In the genomic region with DNA sequence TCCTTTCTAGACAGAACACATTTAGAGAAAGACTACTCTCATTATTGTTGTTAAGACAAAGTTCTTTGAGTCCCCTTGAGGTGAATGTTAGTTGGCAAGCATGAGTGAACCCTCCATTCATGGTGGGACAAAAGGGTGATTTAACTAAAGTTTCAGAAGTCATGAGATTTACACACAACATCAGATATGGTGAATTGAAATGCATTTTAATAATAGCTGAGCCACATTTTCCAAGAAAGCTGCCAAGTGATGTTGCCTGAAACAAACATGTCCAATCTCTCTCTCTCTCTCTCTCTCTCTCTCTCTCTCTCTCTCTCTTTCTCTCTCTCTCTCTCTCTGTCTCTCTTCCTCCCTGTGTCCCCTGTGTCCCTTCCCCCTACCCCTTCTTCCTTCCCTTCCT, we compare ENCODE assay signal across 25 mouse cellular contexts.
"Had no signal": no experiment of that assay in that cellular context is flagged by ENCODE, and none has a peak within 500 bp of the region (broad histone marks: within the 10 kb centered on the region; RNA-seq: fewer than 3 reads in every experiment).

No protein-coding gene starts in this region.

- DNase-seq: gastrocnemius, postnatal 14 days; gastrocnemius, postnatal 36 days; heart, adult 11 months; heart, postnatal 14 days; heart, postnatal 36 days; kidney, adult 18-20 months; kidney, adult 8-10 months; kidney, postnatal 10 days; kidney, postnatal 25 days; kidney, postnatal 4 days; liver; liver, embryonic 13.5 days had no signal

- H3K27ac ChIP-seq: heart, embryonic 13.5 days; heart, embryonic 15.5 days; hindbrain, embryonic 13.5 days; hindbrain, embryonic 15.5 days; hindbrain, postnatal 0 days; layer of hippocampus, adult 2 months; left cerebral cortex, adult 2 months; limb, embryonic 10.5 days; limb, embryonic 12.5 days; liver, embryonic 13.5 days; liver, embryonic 15.5 days had no signal

- H3K36me3 ChIP-seq: heart, embryonic 13.5 days; heart, embryonic 15.5 days; hindbrain, embryonic 13.5 days; hindbrain, embryonic 15.5 days; limb, embryonic 10.5 days; limb, embryonic 12.5 days; liver, embryonic 13.5 days; liver, embryonic 15.5 days had no signal

- H3K9ac ChIP-seq: heart, embryonic 13.5 days; heart, embryonic 15.5 days; hindbrain, embryonic 13.5 days; hindbrain, embryonic 15.5 days; limb, embryonic 12.5 days; liver, embryonic 13.5 days; liver, embryonic 15.5 days had no signal

- H3K4me1 ChIP-seq: hindbrain, embryonic 13.5 days; hindbrain, embryonic 15.5 days; limb, embryonic 10.5 days; limb, embryonic 12.5 days; liver, embryonic 13.5 days; liver, embryonic 15.5 days had no signal

- H3K4me3 ChIP-seq: heart, embryonic 13.5 days; heart, embryonic 15.5 days; hindbrain, embryonic 13.5 days; hindbrain, embryonic 15.5 days; layer of hippocampus, adult 2 months; left cerebral cortex, adult 2 months; limb, embryonic 10.5 days; limb, embryonic 12.5 days; liver, embryonic 13.5 days; liver, embryonic 15.5 days had no signal

- ATAC-seq: hindbrain, postnatal 0 days; intestine, embryonic 16.5 days had no signal

- H3K27me3 ChIP-seq: heart, embryonic 13.5 days; heart, embryonic 15.5 days; hindbrain, embryonic 13.5 days; hindbrain, embryonic 15.5 days; limb, embryonic 12.5 days; liver, embryonic 13.5 days; liver, embryonic 15.5 days had no signal

- H3K9me3 ChIP-seq: heart, embryonic 13.5 days; heart, embryonic 15.5 days; hindbrain, embryonic 13.5 days; hindbrain, embryonic 15.5 days; limb, embryonic 10.5 days; limb, embryonic 12.5 days; liver, embryonic 13.5 days; liver, embryonic 15.5 days had no signal

- H3K4me2 ChIP-seq: heart, embryonic 11.5 days; heart, embryonic 13.5 days; heart, embryonic 15.5 days; hindbrain, embryonic 13.5 days; hindbrain, embryonic 15.5 days; limb, embryonic 12.5 days; liver, embryonic 11.5 days; liver, embryonic 13.5 days; liver, embryonic 15.5 days had no signal
